Mouse (Mus musculus) ZHBTc4 (cell line): Measurements from ENCODE around the gene Nkain2.
A peak's percentile ranks its signal among the peaks of the same experiment; 100 is the strongest.
"Not testable (repeated sequence)": the region's sequence is repeated elsewhere in the genome, so short reads cannot be mapped to it uniquely, and the experiment has no call there.

Experiments
- DNase-seq: peaks from one replicate; pipeline ENCODE4 v3.0.0-alpha.2; 2011; ENCODE audit warnings: low read depth, low spot score

Gene Nkain2

DNA sequence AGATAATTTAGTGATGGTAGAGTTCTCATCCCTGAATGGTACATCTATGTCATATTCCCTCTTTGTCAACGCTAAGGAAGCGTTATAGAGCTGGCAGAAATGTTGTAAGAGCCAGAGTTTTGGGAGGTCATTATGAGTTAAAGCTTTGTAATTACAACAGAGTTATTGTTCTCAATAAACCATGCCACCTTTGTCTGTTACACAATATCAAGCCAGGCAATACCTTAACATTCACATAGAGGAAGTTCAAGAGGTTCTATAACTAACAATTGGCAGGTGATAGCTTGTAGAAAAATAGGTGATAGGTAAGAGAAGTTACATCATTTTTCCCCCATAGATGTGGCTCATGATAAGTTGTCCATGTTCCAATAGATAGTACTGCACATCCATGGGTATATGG lies 832.0 kb downstream of the Nkain2 start:
- no peak for DNase-seq

DNA sequence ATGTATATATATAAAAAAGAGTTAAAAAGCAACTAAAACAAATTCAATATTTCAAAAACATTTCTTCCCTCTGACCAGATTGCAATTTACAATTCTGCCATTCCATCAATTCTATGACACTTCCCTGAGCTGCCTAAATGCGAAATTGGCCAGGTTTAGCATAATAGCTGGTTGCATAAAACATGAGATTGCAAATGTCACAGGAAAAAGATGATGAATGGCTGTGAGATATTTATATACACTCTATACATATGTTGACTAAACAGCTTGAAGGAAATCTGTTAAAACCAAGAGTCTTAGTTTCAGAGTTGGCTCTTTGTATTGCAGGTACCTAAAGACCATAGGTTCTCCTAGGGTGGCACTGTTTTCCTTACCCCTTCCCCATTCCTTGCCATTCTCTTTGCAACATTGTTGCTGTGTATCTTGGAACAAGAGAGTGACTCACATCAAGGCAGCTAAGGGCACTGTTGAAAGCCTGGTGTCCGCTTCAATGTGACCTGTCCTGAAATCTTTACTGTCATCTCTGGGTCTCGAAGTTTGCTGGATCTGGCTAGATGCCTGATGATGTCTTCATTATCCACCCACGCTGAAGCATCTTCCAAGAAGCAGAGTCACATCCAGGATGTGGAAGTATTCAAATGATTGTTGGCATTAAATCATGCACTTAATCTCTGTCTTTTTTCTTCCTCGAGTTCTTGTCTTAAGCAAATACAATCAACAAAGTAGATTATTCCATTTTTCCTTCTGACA lies 837.5 kb downstream of the Nkain2 start:
- DNase-seq: no peak

DNA sequence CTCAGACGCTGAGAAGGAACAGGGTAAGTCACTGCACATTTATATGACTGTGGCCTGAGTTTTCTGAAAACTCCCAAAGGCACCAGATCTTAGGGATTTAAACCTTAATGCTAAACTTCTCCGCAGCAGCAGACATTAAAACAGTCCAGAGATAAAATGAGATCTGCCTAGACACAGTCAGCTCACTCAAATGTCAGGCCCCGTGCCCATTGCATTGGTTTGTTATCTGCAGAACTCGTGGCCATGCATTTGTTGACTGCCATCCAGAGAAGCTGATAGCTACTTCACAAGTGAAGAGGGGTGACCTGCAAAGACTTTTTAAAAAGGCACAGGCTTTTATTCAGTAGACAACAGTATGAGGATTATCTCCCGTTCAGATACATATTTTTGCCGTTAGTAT lies 838.2 kb downstream of the Nkain2 start:
- no peak for DNase-seq

DNA sequence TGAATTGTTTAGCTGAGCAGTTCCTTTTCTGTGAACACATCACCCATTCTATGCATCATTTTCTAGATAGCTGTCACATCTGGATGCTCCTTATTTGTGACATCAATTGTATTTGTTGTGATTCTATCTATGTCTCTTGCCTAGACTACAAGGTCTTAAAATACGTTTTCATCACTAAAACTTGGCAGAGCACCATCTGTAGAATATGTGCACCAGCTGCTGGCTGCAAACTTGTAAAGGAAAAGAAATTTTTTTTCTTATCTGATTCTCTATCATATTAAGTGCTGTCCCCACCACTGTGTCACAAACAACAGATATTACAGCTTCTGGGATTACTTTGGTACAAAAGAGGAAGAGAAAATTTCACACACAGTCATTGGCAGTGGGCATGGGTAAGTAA lies 860.3 kb downstream of the Nkain2 start:
- DNase-seq: no peak

DNA sequence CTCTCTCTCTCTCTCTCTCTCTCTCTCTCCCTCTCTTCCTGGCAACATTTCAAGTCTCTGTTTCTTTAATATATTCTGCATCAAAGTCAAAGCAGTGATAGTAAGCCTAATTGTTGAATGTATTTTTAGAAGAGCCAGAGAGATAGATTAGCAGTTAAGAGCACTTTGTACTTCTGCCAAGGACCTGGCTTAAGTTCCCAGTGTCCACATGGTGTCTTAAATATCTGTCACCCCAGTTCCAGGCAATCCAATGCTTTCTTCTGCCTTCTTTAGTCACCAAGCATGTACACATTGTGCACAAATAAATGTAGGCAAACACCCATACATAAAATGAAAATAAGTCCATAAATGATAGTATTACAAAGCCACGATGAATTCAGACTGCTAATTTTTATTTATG lies 871.9 kb downstream of the Nkain2 start:
- DNase-seq: no peak

DNA sequence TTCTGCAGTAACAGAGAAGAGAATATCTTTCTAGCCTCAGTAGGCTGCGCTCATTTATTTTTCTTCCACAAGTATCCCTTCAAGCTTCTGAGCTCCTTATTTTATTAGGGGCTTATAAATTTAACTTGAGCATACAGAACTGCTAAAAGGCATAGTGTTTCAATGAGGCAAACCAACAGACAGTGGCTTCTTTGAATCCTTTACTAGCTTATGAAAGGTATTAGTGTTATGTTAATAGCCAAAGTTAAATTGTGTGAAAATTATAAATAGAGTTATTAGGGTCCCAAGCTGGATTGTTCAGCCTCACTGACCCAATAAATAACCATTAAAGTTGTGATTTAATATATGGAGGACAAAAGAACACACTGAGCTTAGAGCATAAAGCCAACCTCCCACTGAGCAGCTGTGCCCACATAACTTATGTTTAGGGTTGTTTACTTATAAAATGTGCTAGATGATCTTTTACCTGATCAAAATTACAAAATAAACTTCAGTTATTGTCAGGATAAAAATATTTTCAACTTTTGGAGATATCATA lies 889.0 kb downstream of the Nkain2 start:
- DNase-seq: no peak

DNA sequence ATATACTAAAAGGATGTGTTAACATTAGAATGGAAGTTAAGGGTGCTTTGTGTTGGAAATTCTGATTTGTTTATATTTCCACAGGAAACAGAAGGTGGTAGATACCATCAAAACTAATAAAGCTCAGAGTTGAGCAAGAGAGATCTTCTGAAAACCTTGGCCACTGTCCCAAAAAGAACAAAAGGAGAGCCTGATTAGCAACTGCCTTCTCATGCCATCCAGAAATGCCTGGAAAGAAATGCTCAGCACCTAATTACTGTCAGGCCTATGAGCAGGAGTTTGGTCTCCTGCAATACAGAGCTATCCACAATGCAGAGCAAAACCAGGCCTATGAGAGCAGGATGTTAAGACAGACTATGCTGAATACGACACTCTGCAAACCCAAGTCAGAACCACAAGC lies 897.1 kb downstream of the Nkain2 start:
- no peak for DNase-seq

DNA sequence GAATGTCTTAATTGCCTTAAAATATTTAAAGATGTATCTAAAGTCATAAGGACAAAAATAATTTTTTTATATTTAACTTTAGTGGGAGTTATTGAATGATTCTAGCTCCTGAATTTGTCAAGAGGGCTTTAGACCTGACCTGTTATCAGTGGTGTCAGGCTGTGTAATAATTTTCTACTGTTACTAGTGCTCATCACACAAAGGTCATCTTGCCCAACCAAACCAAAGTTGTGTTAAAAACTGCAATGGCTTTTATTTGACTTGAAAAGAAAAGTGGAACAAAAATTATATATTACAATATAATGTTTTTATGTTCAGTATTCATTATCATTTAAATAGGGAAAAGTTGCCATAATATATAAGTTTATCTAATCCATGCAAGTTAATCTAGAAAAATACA lies 911.9 kb downstream of the Nkain2 start:
- DNase-seq: no peak

DNA sequence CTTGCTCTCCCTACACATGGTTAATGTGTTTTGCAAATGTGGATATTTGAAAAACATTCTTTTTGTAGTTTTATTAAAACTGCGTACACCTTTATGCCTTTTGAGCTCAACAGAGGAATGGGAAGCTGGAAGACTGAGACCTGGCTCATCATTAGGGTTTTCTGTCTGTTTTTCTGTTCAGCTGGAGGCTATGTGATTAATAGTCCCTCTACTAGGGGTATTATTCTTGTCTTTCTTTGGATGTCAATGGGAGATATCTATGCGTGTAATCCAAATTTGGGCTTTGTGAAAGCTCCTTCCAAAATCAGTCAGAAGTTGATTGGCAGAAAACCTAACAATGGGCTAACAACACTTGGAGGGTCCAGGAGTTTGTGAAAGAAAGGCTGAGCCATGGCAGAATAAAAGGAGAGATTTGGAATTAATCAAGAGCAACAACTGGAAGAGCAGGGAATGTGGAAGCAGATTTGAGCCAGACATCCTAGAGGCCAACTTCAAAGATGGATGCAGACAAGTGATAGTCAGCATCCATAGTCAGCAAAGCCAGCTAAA lies 943.0 kb downstream of the Nkain2 start:
- DNase-seq: no peak

DNA sequence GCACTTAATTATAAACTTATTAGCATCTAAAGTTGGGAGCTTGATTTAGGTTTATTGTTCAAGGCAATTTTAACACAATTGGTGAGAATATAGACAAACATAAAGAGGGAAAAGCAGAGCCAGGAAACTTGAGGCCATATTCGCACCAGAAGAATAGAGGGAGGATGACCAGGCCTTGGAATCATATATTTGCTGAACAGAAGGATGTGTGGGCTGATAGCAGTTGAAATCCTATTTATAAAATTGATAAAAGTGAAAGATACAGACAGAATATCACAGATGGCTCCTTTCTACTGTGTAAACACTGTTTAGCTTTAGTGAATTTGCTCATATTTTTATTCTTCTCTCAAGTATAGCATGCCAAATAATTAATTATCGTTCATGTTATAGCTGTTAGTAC lies 958.3 kb downstream of the Nkain2 start:
- no peak for DNase-seq

DNA sequence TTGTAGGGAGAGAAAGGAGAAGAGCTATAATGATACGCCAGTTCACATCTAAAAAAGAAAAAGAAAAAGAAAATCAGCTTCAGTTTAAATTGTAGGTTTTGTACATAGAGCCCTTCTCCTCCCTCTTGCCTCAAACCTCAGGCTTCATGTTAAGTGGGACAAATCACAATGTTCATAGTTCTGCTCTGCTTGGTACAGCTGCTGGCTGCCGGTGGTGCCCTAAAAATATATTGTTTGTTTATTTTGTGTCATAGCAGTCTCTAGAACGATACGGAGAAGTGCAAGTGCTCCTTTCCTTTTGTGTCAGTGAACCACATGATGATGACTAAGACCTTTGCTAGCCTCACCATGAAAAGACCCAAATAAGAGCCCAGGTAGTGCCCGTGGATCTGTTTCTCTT lies 962.6 kb downstream of the Nkain2 start:
- no peak for DNase-seq

DNA sequence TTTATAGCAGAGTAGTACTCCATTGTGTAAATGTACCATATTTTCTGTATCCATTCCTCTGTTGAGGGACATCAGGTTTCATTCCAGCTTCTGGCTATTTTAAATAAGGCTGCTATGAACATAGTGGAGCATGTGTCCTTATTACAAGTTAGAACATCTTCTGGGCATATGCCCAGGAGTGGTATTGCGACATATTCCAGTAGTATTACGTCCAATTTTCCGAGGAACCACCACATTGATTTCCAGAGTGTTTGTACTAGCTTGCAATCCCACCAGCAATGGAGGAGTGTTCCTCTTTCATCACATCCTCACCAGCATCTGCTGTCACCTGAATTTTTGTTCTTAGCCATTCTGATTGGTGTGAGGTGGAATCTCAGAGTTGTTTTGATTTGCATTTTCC lies 969.4 kb downstream of the Nkain2 start:
- not testable (repeated sequence) for DNase-seq

DNA sequence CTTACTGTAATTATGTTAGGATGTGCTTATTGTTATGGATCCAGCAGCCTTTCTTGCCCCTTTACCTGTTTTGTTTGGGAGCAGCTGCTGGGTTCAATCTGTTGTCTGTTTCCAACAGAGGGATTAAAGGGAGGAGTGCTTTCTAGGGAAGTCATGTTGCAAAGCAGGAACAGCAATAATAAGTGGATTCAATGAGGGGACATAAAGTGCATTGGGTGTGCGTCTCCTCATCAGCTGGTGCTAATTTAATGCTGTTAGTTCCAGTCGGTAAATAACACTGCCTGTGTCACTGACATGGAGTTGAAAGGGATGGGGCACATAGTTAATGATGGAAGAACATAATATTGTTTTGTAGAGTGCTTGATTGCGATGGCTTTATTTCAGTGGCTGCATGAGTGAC lies 982.8 kb downstream of the Nkain2 start:
- no peak for DNase-seq

DNA sequence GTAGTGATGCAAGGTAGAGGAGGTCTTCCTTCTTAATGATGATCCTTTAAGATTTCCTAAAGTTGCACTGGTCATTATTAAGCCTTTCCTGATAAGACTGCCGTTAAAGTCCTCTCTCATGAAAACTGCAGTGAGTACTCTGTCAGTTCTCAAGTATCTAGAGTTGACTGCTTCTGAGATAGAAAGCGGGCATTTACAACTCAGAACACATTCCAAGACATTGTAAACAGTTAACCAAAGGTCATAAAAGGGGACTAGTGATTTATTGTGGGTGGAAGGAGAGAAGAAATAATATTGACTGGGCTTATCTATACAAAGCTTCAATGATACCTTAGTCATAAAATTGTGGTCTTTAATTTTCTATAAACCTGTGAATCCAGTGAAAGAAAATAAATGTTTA lies 990.8 kb downstream of the Nkain2 start:
- DNase-seq: no peak

DNA sequence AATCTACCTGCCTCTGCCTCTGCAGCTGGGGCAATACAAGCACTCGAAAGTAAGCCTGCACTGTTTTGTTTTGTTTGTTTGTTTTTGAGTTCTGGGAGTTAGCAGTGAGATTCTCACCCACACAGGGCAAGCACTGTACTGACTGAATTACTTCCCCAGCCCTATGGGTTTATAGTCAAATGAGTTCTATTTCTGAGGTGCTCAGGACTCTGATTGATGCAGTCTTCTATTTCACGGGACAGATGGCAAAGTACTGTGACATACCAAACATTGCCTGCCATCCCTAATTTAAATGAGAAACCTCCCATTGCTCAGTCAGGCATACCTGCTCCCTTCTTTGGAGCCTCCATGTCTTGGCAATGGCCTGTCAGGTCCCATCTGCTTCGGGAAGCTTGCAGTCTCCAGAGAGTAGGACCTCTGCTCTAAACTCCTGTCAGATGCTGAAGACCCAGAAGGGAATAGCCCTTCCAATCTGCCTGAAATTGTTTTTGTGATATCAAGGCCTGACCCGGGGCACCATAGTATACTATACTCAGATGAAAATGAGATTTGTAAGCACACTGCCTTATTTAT lies 1016.9 kb downstream of the Nkain2 start:
- DNase-seq: no peak

DNA sequence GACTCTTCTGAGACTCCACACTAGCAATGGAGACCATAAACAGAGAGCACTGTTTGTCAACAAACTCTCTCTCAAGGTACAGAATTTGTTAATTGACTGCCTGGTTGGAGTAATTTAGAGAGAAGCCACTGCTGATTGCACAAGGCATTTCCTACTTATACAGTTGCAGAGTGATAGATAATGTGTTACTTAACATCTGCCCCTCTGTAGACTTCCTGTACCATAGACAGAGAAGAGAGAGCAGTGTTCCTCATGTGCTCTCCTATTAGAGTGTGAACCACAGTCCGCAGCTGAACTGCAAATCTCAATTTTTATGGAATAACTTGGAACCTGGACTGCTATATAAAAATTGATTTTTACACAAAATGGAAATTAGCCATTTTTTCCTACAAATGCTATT lies 1022.0 kb downstream of the Nkain2 start:
- DNase-seq: no peak

DNA sequence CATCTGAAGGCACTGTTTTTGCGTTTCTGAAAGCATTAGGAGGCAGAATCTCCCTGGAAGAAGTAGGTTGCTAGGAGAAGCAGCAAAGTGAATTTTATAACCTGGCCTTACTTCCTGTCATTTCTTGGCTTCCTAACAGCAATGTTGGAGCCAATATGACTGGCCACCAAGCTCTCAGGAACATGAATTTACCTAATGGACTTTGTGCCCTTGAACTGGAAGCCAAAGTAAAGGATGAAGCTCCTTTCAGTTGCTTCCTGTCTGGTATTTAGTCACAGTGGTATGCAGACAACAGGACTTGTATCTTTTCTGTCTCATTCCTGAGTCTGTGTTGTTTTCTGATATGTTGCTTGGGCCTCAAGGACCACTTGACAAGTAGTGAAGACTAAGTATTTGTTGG lies 1063.2 kb downstream of the Nkain2 start:
- DNase-seq: no peak

DNA sequence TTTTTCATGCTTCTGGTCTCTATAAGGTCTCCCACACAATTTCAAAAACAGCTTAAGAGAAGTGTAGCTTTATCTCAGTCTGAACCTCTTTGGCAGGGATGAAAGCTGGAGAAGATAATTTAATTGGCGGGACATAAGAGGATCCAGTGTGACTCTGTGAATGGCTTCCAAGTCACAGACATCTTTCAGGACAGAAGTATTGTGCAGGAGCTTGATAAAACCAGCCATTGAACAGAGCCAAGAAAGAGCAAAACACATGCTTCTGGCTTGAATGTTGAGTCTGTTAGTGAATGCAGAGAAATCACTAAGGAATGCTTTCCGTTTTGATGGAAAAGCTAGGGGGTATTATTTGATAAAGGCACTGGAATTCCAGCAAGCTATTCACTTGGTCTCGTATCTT lies 1077.7 kb downstream of the Nkain2 start:
- DNase-seq: no peak

DNA sequence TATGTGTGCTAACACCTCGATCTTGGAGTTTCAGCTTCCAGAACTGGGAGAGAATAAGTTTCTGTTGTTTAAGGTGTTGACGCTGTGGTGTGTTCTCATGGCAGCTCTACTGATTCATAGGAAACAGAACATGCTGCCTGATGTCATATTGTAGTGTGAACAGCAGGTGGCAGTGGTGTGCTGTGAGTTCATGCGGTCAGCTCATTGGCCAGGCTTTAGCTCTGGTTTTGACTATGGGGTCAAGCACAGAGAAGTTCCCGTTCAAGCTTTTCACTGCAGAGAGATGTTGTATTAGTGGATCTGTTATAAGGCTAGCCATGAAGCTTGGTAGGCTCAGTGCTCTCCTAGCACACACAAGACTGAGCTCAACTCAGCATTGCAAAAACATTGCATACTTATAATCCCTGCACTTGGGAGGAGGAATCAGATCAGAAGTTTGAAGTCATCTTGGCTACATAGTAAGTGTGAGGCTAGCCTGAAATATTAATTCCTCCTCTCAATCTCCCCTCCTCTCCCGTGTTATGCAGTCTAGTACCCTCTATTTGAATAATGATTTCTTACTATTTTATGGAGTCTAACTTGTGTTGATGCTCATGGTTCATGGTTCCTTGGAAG lies 1147.7 kb downstream of the Nkain2 start:
- peak; percentile 77 for DNase-seq

DNA sequence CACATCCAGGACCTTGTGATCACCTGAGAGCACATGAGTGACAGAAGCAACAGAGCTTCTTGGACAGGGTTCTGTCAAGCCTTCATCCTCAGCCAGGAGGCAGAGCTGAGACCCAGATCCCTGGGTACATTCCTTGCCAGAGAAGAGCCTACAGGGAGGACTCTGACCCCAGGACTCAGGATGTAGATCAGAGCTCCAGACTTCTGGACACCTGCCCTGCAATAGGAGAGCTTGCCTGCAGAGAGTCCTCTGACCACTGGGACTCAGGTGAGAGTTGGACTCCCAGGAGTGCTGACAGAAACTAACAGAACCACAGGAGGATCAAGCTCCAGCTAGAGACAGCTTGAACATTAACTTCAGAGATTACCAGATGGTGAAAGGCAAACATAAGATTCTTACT lies 1162.2 kb downstream of the Nkain2 start:
- DNase-seq: no peak

DNA sequence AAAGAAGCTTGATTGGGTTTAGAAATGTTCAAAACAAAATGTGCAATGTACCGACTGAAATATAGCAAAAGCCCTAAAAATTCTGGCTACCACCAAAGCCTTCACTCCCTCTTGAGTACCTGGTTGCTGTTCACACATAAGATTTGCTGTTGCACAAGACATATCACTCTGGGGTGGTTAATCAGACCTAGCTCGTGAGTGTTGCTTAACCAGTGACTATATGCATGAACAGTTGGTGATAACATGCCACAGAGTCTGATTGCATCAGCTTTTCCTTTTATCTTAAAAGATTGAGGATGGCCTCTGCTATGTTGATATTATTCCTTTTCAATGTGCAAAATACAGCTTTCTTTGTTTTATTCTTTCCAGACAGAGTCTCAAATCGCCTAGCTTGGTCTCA lies 1243.0 kb downstream of the Nkain2 start:
- no peak for DNase-seq

DNA sequence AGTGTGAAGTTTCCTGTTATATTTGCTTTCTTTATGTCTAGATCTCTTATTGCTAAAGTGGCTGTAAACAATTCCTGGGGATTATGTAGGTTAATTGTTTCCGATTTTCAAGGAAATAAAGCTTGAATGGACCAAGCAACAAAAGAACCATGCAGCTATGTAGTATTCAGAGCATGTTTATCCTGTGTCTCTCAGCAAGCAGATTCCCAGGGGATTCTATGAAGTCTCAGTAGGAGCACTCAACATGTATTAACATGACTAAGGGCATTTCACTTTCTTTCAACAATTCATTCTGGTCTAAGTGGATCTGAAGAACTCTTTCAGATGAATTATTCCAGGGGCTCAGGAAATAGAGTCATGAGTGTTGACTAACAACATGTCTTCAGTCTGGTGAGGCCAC lies 1244.2 kb downstream of the Nkain2 start:
- DNase-seq: no peak
